Mouse (Mus musculus): ENCODE measurements around the gene Cmtm4. TPM values are rescaled to one million over a fixed set of nuclear protein-coding genes. Genes with fewer than 3 reads are reported as not detected.

Gene Cmtm4
- polyA plus RNA-seq, 1 experiment from 2014 or later: 3.6 TPM

DNA sequence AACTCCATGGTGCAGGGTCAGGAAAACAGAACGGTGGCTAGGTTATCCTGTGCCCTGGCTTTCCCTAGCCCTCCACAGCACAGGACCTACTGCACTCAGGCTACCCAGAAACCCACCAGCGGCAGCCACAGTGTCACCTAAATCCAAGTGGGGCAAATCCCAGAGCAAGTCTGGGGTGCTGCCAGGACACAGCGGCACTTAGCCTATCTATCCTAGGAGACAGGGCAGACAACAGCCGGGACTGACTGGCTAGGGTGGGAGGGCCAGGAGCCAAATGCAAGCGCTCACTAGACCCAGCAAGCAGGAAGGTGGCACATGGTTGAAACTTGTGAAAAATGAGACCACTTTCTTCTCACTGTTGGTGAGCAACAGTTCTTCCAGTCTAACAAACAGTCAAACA lies 46.6 kb downstream of the Cmtm4 start:
- H3K9ac ChIP-seq: no peak overlapping the region

DNA sequence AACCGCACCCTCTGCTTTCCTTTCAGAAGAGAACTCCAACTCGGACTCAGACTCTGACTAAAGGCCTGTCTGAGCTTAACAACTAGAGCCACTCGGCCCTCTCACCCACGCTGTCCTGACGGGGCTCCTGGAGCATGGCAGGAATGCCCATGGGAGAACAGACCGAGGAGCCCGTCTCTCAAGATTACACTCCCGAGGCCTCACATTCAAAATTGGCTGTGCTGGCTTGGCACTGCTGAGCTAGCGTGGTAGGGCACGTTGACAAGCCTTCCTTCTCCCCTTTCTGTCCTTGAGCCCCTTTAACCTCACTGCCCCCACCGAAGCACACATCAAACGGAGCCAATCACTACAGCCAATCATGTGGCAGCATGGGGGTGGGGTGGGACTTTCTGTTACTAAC lies 48.9 kb downstream of the Cmtm4 start:
- DNase-seq (no peak), ATAC-seq (ENCODE audit: insufficient read depth) (no peak)
- no peak overlapping the region for H3K4me3 ChIP-seq (ENCODE audit: low read depth, low read length)
- no peak overlapping the region for H3K4me2 ChIP-seq
- no peak overlapping the region for H3K9ac ChIP-seq
- WGBS: 54% methylated on average over 12 of the region's 12 CpGs
- H3K27ac ChIP-seq (ENCODE audit: low read depth): no peak overlapping the region
- no peaks in the 10 kb centered on the region for H3K27me3 ChIP-seq (ENCODE audit: insufficient read depth, low read length)
- peaks cover 45% of the 10 kb centered on the region for H3K36me3 ChIP-seq (ENCODE audit: insufficient read depth)
- H3K9me3 ChIP-seq (ENCODE audit: low read depth, low read length): no peaks in the 10 kb centered on the region
- no peaks in the 10 kb centered on the region for H3K4me1 ChIP-seq (ENCODE audit: insufficient read depth)
- no peak for TF ChIP-seq CTCF (IDR thresholded peaks at IDR 0.05; ENCODE audit: low read depth)

More for the DNA sequence above, 46.6 kb downstream of the Cmtm4 start:
- TF ChIP-seq CTCF (IDR thresholded peaks at IDR 0.05; ENCODE audit: low read depth): no peak
- H3K4me3 ChIP-seq (ENCODE audit: low read depth, low read length): no peak overlapping the region
- DNase-seq (no peak), ATAC-seq (ENCODE audit: insufficient read depth) (peak; percentile 39; the same call in 1 of the 2 replicates)
- H3K36me3 ChIP-seq (ENCODE audit: insufficient read depth): peaks cover 41% of the 10 kb centered on the region
- no peaks in the 10 kb centered on the region for H3K27me3 ChIP-seq (ENCODE audit: insufficient read depth, low read length)
- no peak overlapping the region for H3K4me2 ChIP-seq
- 70% methylated on average over 5 of the region's 5 CpGs for WGBS
- H3K9me3 ChIP-seq (ENCODE audit: low read depth, low read length): no peaks in the 10 kb centered on the region
- no peak overlapping the region; the same call in 1 of the 2 replicates for H3K27ac ChIP-seq (ENCODE audit: low read depth)
- no peaks in the 10 kb centered on the region for H3K4me1 ChIP-seq (ENCODE audit: insufficient read depth)

DNA sequence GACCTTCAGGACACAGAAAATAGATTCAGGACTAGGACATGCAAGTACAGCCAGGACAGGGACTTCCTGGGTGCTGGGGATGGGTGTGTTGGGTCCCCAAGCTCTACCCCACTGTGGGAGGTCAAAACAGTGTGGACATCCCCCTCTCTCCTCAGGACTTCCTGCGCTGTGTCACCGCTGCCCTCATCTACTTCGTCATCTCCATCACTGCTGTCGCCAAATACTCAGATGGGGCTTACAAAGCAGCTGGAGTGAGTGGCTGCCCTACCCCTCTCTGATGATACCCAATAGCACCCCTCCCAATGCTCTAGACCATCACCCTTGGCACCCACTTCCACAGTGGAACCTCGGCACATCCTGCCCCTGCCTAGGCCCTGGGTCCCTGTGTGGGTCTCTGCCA lies 51.0 kb downstream of the Cmtm4 start:
- no peak for ATAC-seq (ENCODE audit: insufficient read depth)
- no peak for TF ChIP-seq CTCF (IDR thresholded peaks at IDR 0.05; ENCODE audit: low read depth)
- WGBS: 88% methylated on average over 5 of the region's 5 CpGs
- Histone ChIP-seq H3K27ac (ENCODE audit: low read depth) (no peak overlapping the region), H3K4me3 (ENCODE audit: low read depth, low read length) (no peak overlapping the region), H3K9me3 (ENCODE audit: low read depth, low read length) (no peaks in the 10 kb centered on the region), H3K36me3 (ENCODE audit: insufficient read depth) (peaks cover 45% of the 10 kb centered on the region), H3K4me2 (no peak overlapping the region), H3K27me3 (ENCODE audit: insufficient read depth, low read length) (no peaks in the 10 kb centered on the region), H3K4me1 (ENCODE audit: insufficient read depth) (no peaks in the 10 kb centered on the region), H3K9ac (no peak overlapping the region)
- DNase-seq: no peak

DNA sequence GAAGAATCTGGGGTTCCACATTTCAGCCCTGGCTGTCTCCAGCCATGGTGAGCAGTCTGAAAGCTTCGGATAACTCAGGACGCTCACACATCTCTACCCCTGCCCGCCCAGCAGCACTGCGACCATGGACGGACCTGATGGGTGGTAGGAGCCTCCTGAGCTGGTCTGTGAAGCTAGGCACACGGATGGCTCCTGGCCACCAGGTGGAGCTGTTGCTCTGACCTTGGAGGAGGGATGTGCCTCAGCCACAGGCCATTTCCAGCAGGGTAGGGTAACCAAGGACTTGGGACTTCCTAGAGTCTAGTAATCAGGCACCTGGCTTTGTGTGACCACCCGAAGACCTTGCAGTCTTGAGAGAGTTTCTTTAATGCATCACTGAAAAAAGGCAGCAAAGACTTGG lies 51.6 kb downstream of the Cmtm4 start:
- no peaks in the 10 kb centered on the region for H3K4me1 ChIP-seq (ENCODE audit: insufficient read depth)
- 13% methylated on average over 7 of the region's 7 CpGs for WGBS
- H3K4me2 ChIP-seq: no peak overlapping the region
- ATAC-seq (ENCODE audit: insufficient read depth) (peak; percentile 7; the same call in 1 of the 2 replicates), DNase-seq (peak; percentile 94)
- no peak overlapping the region for H3K9ac ChIP-seq
- no peaks in the 10 kb centered on the region for H3K27me3 ChIP-seq (ENCODE audit: insufficient read depth, low read length)
- peak; percentile 96 for TF ChIP-seq CTCF (IDR thresholded peaks at IDR 0.05; ENCODE audit: low read depth)
- H3K36me3 ChIP-seq (ENCODE audit: insufficient read depth): peaks cover 45% of the 10 kb centered on the region
- H3K27ac ChIP-seq (ENCODE audit: low read depth): no peak overlapping the region
- H3K9me3 ChIP-seq (ENCODE audit: low read depth, low read length): no peaks in the 10 kb centered on the region
- no peak overlapping the region for H3K4me3 ChIP-seq (ENCODE audit: low read depth, low read length)

DNA sequence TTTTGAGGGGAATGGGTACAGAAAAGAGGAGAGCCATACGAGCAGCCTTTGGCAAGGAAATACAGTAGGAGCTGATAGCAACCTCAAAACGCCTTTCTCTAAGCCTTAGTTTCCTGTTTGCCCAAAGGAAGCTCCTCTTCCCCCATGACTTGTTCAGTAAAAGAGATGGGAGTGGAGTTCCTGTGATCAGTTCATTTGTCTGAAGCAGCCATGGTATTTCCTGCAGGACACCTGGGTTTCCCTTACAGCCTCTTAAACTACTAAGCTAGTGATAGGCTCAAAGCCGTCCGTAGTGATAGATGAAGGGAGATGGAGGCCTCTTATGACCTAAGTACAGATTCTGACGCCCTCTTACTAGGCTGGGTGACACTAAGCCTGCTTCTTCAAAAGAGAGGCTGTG lies 53.2 kb downstream of the Cmtm4 start:
- no peak overlapping the region for H3K27ac ChIP-seq (ENCODE audit: low read depth)
- DNase-seq (no peak), ATAC-seq (ENCODE audit: insufficient read depth) (no peak)
- H3K36me3 ChIP-seq (ENCODE audit: insufficient read depth): peaks cover 40% of the 10 kb centered on the region
- no peaks in the 10 kb centered on the region for H3K4me1 ChIP-seq (ENCODE audit: insufficient read depth)
- 0 out of 2 replicates have a peak overlapping the region, but pooled peaks have one; percentile 7 for H3K4me2 ChIP-seq
- WGBS: 58% methylated on average over 5 of the region's 5 CpGs
- no peak overlapping the region for H3K4me3 ChIP-seq (ENCODE audit: low read depth, low read length)
- no peaks in the 10 kb centered on the region for H3K9me3 ChIP-seq (ENCODE audit: low read depth, low read length)
- no peaks in the 10 kb centered on the region for H3K27me3 ChIP-seq (ENCODE audit: insufficient read depth, low read length)
- no peak for TF ChIP-seq CTCF (IDR thresholded peaks at IDR 0.05; ENCODE audit: low read depth)
- no peak overlapping the region for H3K9ac ChIP-seq

DNA sequence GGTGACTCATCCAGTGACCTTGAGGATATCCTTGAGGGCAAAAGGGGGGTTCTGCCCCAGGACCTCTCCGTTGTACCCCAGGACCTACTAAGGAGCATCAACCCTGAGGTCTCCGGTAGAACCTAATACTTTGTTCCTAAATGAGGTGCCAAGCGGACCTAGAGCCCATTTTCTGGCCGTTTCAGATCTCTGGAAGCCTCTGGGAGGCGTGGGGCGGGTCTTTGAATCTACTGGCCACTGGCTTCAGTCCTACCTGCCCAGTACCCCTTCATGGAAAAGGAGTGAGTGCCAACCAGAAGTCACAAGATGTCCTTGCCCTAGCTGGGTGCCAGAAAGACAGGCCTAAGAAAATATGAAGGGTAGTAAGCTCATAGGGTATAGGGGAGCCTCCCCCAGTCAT lies 53.9 kb downstream of the Cmtm4 start:
- Histone ChIP-seq H3K9ac (peak overlapping the region; percentile 13; the same call in 1 of the 2 replicates), H3K4me1 (ENCODE audit: insufficient read depth) (no peaks in the 10 kb centered on the region), H3K27ac (ENCODE audit: low read depth) (peak overlapping the region; percentile 3; the same call in 1 of the 2 replicates), H3K4me2 (peak overlapping the region; percentile 72), H3K9me3 (ENCODE audit: low read depth, low read length) (no peaks in the 10 kb centered on the region), H3K4me3 (ENCODE audit: low read depth, low read length) (peak overlapping the region; percentile 70), H3K36me3 (ENCODE audit: insufficient read depth) (peaks cover 33% of the 10 kb centered on the region), H3K27me3 (ENCODE audit: insufficient read depth, low read length) (no peaks in the 10 kb centered on the region)
- ATAC-seq (ENCODE audit: insufficient read depth) (no peak), DNase-seq (no peak)
- 38% methylated on average over 6 of the region's 6 CpGs for WGBS
- no peak for TF ChIP-seq CTCF (IDR thresholded peaks at IDR 0.05; ENCODE audit: low read depth)

DNA sequence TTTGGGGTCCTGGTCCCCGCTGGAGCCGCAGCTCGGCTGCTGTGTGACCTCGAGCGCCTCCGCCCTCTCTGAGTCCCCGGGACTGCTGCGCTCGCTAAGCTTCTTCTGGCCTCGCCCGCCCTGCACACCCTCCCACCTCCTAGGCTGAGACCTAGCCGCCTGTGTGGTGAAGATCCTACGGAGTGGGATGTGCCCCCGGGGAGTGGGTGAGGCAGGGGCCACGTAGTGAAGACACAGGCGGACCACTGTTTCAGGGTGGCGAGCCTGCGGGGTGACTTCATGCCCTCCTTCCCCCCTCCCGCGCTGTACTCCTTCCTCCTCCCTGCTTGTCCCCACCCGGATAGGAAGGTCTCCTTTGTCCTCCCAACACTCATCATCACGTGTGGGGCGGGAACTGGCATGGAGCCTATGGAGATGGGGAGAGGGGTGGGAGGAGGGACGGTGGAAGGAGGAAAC lies 54.5 kb downstream of the Cmtm4 start:
- Histone ChIP-seq H3K4me3 (ENCODE audit: low read depth, low read length) (peak overlapping the region; percentile 70), H3K27ac (ENCODE audit: low read depth) (peak overlapping the region; percentile 94), H3K27me3 (ENCODE audit: insufficient read depth, low read length) (no peaks in the 10 kb centered on the region), H3K9ac (peak overlapping the region; percentile 90), H3K4me1 (ENCODE audit: insufficient read depth) (no peaks in the 10 kb centered on the region), H3K36me3 (ENCODE audit: insufficient read depth) (peaks cover 28% of the 10 kb centered on the region), H3K9me3 (ENCODE audit: low read depth, low read length) (no peaks in the 10 kb centered on the region), H3K4me2 (peak overlapping the region; percentile 72)
- ATAC-seq (ENCODE audit: insufficient read depth) (peak; percentile 64), DNase-seq (peak; percentile 88)
- WGBS: under 1% methylated on average over 24 of the region's 24 CpGs
- no peak for TF ChIP-seq CTCF (IDR thresholded peaks at IDR 0.05; ENCODE audit: low read depth)

Measured in lung, embryonic 14.5 days (tissue).